Mouse (Mus musculus) layer of hippocampus, postnatal 36 days (tissue): ENCODE results near the gene Ryk. TPM values are rescaled to one million over a fixed set of nuclear protein-coding genes. Genes with fewer than 3 reads are reported as not detected.

Experiments
- DNase-seq, 2 experiments: peaks; one replicate each; pipeline ENCODE4 v3.0.0; 2022
- total RNA-seq, 2 experiments: library from RNA; stranded (reverse); gene quantifications; 2 replicates each; pipeline ENCODE4 v1.2.3; 2021

Ryk gene
- total RNA-seq, 2 experiments from 2014 or later: 43.0 to 46.8 TPM

- DNase-seq: no peak
These were observed 121.1 kb downstream of the Ryk start for GRCm38 (mm10) chr9:102955866-102956265.

Other genes starting within 250 kb of the Ryk start
- gene Anapc13, start 208.6 kb upstream of the Ryk start, total RNA-seq: 100 to 1,000 TPM; 100 to 111 TPM
- gene Cep63, start 208.4 kb upstream of the Ryk start, total RNA-seq: 10 to 100 TPM; 29.5 to 31.0 TPM
- gene Amotl2, start 118.2 kb upstream of the Ryk start, total RNA-seq: 10 to 100 TPM; 17.2 to 18.6 TPM
- 1 to 10 TPM; 2.0 to 2.5 TPM for gene Slco2a1, start 153.8 kb downstream of the Ryk start, total RNA-seq